Mouse (Mus musculus) CH12.LX (cell line): ENCODE results near the gene Clk2.

ENCODE experiments used
- CTCF ChIP-seq, 2 experiments: IDR thresholded peaks in 1 of 2; conservative IDR thresholded peaks in 1 of 2; 2 replicates each; pipeline ENCODE4 v1.5.1; 2011 to 2012; ENCODE audit warnings: low read depth in 2 of 2, low read length in 2 of 2, improper control_type of control experiment in 1 of 2, inconsistent platforms in 1 of 2, mild to moderate bottlenecking in 1 of 2, moderate library complexity in 1 of 2
- JUND ChIP-seq: conservative IDR thresholded peaks from 2 replicates; pipeline ENCODE4 v1.6.1; 2011; ENCODE audit warnings: low read depth, low read length, improper control_type of control experiment
- KAT2A ChIP-seq: IDR thresholded peaks from 2 replicates; pipeline ENCODE4 v1.6.1; 2012; ENCODE audit warnings: low read length, improper control_type of control experiment, inconsistent platforms; ENCODE audit not compliant: insufficient replicate concordance
- MAZ ChIP-seq: IDR thresholded peaks from 2 replicates; pipeline ENCODE4 v1.6.1; 2012; ENCODE audit warnings: low read depth, mild to moderate bottlenecking, inconsistent platforms, low read length, improper control_type of control experiment, moderate library complexity
- NELFE ChIP-seq: IDR thresholded peaks from 2 replicates; pipeline ENCODE4 v1.6.1; 2011; ENCODE audit warnings: low read depth, low read length, improper control_type of control experiment
- POLR2A ChIP-seq: IDR thresholded peaks from 2 replicates; pipeline ENCODE4 v1.6.1; 2011; ENCODE audit warnings: low read depth, mild to moderate bottlenecking, improper control_type of control experiment, low read length

DNA sequence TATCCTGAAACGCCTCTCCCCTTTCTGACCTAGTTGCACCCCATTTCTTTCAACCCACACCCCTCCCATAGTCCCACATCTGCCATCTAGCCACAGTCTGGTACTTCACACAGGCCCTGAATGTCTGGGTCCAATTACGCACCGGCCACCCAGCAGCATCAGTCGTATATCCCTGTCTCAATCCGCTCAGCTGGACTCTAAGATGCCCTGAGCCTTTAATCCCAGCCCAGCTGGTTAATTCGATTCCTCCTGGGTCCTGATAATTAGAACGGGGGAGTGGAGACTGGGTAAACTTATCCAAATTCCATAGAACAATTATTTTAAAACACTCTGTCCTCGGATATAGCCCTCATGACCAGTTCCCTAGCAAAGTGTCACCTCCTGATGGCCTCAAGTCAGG is 19.0 kb upstream of the Clk2 start:
- TF ChIP-seq POLR2A, result no peak
- TF ChIP-seq MAZ, result no peak
- no peak for TF ChIP-seq KAT2A
- no peak for TF ChIP-seq NELFE
- no peak for TF ChIP-seq JUND
- no peak for TF ChIP-seq CTCF (conservative IDR thresholded peaks at IDR 0.05 in 1 of 2, IDR thresholded peaks at IDR 0.05 in 1 of 2; ENCODE audit: low read depth in 2 of 2, low read length in 2 of 2)
